Mouse (Mus musculus) monocyte, adult 5-6 weeks (primary cell): ENCODE measurements around the gene Defb19. TPM values are rescaled to one million over a fixed set of nuclear protein-coding genes. Genes with fewer than 3 reads are reported as not detected.

Source experiments
- ATAC-seq: fragments of 153-309, 156-312 bp; replicated peaks from 2 replicates; pipeline ENCODE4 v1.8.0; 2017; ENCODE audit warnings: mild to moderate bottlenecking; ENCODE audit not compliant: low TSS enrichment, insufficient number of reproducible peaks, severe bottlenecking, poor library complexity, low FRiP score
- total RNA-seq: library from RNA; stranded (forward); fragments of 200-1000, 200-491, 200-594 nt; gene quantifications from 3 replicates; pipeline ENCODE4 v1.2.3, GENCODE M21; 2017

The Defb19 gene
- total RNA-seq, 1 experiment from 2014 or later: not detected

DNA sequence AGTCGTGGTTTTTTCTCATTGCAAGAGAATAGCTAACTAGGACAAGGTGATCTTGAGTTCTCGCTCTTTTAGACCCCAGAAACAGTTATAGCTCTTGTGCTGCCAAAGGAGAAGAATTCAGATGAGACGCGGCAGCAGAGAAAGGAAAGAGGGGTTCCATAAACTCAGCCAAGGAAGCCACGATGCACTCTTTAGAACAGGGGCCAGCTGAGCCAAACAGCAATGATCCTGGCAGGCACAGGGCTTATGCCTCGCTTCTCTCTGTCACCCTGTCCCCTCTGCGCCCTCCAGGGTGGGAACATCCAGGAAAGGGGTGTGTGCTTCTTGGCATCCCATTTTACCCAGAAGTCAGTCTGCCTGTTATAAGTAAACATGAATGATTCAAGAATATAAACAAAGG lies 19.2 kb upstream of the Defb19 start, which contains the start of gene Defb45:
Gene Defb45 (minus strand): TSS at position 101 of the 400 bp plus-strand sequence.
- ATAC-seq: no peak

DNA sequence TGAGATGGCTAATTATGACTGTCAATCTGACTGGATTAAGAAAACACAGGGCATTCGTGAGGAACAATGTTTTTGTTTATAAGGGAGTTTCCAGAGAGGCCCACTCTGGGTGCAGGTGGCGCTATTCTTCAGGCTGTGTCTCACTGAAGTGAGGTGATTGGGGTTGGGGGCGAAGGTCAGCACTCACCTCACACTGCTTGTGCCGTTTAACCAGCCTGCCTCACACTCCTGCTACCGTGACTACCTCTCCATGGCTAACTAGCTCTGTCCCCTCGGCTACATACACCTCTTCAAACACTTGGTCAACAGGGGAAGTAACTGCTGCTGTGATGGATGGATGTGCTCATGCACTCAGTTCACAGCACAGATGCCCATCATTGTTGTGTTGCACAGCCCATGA lies 8.9 kb upstream of the Defb19 start:
- ATAC-seq: no peak

GRCm38 (mm10) chr2:152588450-152588849 lies 8.3 kb upstream of the Defb19 start:
- ATAC-seq: no peak

GRCm38 (mm10) chr2:152586926-152587560 lies 6.9 kb upstream of the Defb19 start:
- no peak for ATAC-seq

DNA sequence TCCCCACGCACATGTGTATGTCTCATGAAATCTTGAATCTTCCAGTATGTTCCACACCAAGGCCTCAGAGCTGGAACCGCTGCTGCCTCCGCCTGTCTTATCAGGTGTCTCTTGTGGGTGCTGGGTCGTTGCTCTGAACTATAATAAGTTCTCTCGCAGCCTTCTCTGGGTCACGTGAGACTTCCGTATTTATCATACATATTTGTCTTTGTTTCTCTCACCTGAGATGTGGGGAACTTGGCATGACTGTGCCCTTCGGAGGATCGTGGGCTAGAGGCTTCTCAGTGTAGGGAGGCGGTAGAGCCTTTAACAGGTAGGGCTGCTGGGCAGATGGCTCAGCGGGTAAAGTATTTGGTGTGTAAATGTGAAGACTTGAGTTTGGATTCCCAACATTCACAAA lies 500 bp upstream of the Defb19 start:
- ATAC-seq: no peak

DNA sequence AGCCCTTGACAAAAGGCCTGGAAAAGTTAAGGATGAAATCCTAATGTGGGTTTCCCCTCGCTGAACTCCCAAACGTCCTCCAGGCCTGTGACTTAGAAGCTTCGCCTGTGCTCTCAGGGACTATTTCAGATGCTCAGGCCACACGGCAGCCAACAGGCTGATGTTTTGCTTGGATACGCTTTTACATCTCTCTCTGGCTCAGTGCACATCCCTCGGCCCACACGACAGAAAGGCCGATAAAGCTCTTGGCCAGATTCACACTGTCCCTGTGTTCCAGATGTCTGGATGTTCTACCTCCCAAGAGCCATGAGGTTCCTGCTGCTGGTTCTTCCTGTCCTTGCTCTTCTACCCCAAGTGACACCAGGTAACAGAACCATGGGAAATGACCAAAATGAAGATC lies 6.6 kb downstream of the Defb19 start:
- no peak for ATAC-seq

- ATAC-seq: no peak
Observed at GRCm38 (mm10) chr2:152572114-152572794, 7.9 kb downstream of the Defb19 start, which contains the start of gene Defb21. Gene Defb21 (plus strand): TSS chr2:152572744.

DNA sequence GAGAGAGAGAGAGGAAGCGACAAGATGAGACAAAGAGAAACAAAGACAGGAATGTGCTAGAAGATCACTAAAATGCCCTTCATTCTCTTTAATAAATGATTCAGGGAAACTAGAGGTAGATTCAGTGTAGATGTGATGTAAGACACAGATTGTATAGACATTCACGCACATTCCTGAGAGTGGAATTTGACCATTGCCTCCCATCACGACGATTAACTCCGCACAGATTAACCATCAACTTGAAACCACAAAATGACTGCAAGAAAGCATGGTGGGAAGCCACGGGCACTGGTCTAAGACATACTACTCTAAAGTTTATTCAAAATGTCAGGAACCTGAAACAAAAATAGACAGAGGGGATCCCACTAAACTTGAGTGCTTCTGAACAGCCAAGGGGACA lies 9.8 kb downstream of the Defb19 start:
- ATAC-seq: no peak

- no peak for ATAC-seq
Observed at GRCm38 (mm10) chr2:152569881-152570280, 10.2 kb downstream of the Defb19 start.

GRCm38 (mm10) chr2:152569038-152569437 lies 11.1 kb downstream of the Defb19 start, which contains the start of gene Gm17416:
Gene Gm17416 (plus strand): TSS chr2:152569338.
- no peak for ATAC-seq

- ATAC-seq: no peak
Observed at GRCm38 (mm10) chr2:152556655-152557054, 23.5 kb downstream of the Defb19 start.

- no peak for ATAC-seq
Observed at GRCm38 (mm10) chr2:152553774-152554423, 26.2 kb downstream of the Defb19 start.

DNA sequence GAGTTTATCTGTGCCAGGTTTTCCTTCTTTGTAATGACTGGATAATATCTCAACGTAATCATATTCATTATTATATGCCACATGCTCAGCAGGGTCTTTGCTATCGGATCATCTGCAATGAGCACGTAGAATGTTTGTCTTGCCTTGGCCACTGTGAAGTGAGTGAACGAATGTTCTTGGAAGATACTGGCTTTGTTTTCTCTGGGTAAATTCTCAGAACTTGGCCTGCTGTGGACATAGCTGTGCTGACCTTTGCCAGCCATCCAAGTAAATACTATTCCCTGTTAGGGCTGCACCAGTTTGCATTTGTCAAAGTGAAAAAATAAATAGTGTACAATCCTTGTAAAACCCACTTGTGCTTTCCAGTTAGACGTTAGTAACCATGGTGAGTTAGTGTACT lies 32.0 kb downstream of the Defb19 start:
- ATAC-seq: no peak

GRCm38 (mm10) chr2:152544691-152545090 lies 35.4 kb downstream of the Defb19 start:
- no peak for ATAC-seq

DNA sequence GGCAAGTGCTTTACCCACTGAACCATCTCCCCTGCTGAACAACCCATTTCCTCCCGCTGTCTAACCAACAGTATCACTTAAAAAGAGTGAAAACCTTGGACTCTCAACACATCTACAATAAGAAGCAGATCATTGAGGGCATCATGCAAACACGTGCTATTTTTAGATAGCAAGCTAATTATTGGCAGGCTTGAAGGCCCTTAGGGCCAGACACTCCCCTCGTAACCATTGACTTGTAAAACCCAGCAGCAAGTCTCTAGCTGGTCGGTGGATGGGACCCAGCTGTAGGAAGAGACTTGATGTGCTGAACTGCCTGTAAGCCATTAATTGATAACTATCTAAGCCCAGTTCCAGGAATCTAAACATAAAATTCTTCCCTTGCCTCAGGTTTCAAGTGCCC lies 36.6 kb downstream of the Defb19 start:
- ATAC-seq: no peak

DNA sequence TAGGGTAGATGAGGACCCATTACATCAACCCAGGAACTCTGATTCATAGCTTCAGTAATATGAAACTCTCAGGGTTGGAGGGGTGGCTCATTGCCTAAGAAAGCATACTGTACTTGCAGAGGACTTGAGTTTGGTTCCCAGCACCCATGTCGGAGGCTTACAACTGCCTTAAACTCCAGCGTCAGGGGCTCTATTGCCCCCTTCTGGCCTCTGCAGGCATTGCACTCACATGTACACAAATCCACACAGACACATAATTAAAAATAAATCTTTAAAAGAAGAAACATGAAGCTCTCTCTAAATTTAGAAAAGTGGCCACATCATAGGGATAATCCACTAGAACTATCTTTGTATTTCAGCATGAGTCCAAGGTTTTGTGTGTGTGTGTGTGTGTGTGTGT lies 37.2 kb downstream of the Defb19 start:
- ATAC-seq: no peak

GRCm38 (mm10) chr2:152541979-152542378 lies 38.1 kb downstream of the Defb19 start:
- ATAC-seq: no peak

DNA sequence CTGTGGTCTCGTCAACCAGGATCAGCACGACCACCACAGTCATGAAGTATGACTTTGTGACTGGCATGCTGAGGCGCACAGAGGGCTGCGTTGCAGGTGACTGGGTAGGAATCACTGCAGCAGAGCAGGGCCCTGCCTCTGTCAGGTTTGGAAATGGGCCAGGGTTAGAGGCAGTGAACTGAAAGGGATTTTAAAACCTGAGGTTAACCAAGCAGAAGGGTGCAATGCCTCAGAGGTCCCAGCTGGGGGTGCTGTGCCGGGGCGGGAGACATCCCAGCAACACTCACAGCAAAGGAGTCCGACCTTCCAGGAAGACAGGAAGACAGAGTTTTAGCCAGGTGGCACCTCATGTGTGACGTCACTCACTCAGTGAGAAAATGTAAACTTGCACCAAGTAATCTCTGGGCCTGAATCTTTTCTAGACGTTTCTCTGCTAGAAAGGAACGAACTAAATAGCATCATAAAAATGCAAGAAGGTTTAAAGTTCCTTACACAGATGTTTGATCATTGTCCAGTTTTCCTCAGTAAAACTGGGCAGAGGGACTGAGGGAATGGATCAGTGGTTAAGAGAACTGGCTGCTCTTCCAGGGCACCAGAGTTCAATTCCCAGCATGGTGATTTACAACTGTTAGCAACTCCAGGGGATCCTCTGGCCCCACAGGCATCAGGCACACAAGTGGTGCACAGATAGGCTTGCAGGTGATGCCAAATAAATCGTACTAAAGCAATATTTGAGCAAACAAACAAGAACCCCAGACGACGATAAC lies 40.0 kb downstream of the Defb19 start, which contains the start of gene Defb29:
Gene Defb29 (minus strand): TSS at position 155 of the 767 bp plus-strand sequence.
- no peak for ATAC-seq
